Mouse (Mus musculus): ENCODE measurements around the gene Ppp1r14a.

DNA sequence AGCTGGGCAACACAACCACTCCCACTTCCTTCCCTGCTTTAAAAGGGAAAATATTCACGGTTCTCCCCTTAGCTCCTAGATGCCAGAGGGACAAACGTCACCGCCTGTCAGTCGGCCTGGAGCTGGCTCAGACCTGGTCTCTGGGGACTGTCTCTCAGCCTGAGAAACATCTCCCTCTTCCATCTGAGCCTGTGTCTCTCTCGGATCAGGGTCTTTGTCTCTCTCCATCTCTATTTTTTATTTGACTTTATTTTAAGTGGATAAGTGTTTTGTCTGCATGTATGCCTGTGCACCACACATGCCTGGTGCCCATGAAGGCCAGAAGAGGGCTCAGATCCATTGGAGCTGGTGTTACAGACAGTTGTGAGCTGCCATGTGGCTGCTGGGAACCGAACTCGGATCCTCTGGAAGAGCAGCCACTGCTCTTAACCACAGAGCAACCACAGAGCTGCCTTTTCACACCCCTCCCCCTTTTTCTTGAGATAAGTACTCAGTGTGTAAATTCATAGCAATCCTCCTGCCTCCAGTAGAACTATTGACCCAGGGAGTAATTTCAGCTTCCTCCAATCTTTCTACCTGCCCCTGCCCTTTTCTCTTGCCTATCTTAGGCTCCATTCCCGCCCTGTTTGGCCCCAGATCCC, 3.5 kb downstream of the Ppp1r14a start:
- TF ChIP-seq GATA1 (IDR thresholded peaks at IDR 0.05; ENCODE audit: low read length) (no peak), TAL1 (IDR thresholded peaks at IDR 0.05; ENCODE audit: low read length) (no peak)

Data from erythroblast, embryonic 14.5 days (primary cell).